Mouse (Mus musculus): Measurements from ENCODE around the gene Slc19a1.

DNA sequence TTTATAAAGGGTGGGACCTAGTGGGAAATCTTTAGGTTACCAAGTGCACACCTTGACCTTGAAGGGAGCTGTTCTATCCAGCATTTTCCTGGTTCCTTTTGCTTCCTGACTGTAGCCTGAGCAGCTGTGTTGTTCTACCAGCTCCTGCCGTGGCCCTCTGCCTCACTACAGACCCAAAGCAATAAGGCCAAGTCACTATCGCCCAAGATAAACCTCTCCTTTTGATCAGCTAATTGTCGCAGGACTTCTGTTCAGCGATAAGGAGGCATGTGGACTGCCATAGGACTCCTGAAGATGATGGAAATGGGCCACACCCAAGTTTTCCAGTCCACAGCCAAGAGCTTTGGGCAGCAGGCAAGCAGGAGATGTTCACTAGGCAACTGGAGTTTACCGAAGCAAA is 7.8 kb upstream of the Slc19a1 start:
- TF ChIP-seq ZNF384 (IDR thresholded peaks at IDR 0.05; ENCODE audit: low read depth, low read length) = no peak
- no peak for TF ChIP-seq HCFC1 (IDR thresholded peaks at IDR 0.05; ENCODE audit: borderline replicate concordance, insufficient read depth, low read length)
- no peak for TF ChIP-seq CHD2 (IDR thresholded peaks at IDR 0.05; ENCODE audit: low read depth, low read length)
